Mouse (Mus musculus) layer of hippocampus, adult 11-12 months (tissue): ENCODE data around the gene Kxd1.
"Not testable (repeated sequence)": the region's sequence is repeated elsewhere in the genome, so short reads cannot be mapped to it uniquely, and the experiment has no call there.

Experiments
- DNase-seq: peaks from one replicate; pipeline ENCODE4 v3.0.0; 2022; ENCODE audit warnings: low spot score

The Kxd1 gene

DNA sequence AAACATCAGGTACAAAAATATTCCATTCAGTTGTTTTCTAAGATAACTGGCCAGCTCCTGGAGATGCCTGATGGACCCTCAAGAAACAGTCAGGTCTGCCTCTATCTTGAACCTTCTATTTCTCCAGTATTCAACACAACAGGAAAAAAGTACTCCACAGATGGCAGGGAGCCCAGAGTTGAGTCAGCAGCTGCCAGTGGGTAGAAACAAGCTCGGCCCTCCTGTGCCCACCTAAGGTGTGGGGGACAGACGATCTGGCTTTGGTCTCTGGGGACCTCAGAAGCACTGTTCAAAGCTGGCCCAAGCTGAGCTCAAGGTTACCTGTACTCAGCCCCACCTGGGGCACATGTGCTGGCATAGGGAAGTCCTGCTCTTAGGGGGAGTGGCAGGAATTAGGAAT is 14.3 kb downstream of the Kxd1 start:
- DNase-seq: no peak

GRCm38 (mm10) chr8:70512253-70512903 is 15.4 kb downstream of the Kxd1 start:
- no peak for DNase-seq

- DNase-seq: no peak
Observed at GRCm38 (mm10) chr8:70511770-70512169, 16.0 kb downstream of the Kxd1 start.

- not testable (repeated sequence) for DNase-seq
Observed at GRCm38 (mm10) chr8:70511174-70511573, 16.6 kb downstream of the Kxd1 start.

GRCm38 (mm10) chr8:70510228-70510915 is 17.4 kb downstream of the Kxd1 start, which contains the start of gene Uba52:
Uba52 (minus strand) TSS chr8:70510801.
- DNase-seq: peak; percentile 97

GRCm38 (mm10) chr8:70509281-70509952 is 18.3 kb downstream of the Kxd1 start:
- no peak for DNase-seq

GRCm38 (mm10) chr8:70507027-70507393 is 20.7 kb downstream of the Kxd1 start:
- DNase-seq: no peak

GRCm38 (mm10) chr8:70506328-70507026 is 21.3 kb downstream of the Kxd1 start, which contains the start of gene Rex1bd:
Rex1bd (minus strand) TSS chr8:70506752.
- peak; percentile 94 for DNase-seq

- DNase-seq: no peak
Observed at GRCm38 (mm10) chr8:70505698-70506327, 21.9 kb downstream of the Kxd1 start.

GRCm38 (mm10) chr8:70504851-70505250 is 22.9 kb downstream of the Kxd1 start:
- peak; percentile 80 for DNase-seq

DNA sequence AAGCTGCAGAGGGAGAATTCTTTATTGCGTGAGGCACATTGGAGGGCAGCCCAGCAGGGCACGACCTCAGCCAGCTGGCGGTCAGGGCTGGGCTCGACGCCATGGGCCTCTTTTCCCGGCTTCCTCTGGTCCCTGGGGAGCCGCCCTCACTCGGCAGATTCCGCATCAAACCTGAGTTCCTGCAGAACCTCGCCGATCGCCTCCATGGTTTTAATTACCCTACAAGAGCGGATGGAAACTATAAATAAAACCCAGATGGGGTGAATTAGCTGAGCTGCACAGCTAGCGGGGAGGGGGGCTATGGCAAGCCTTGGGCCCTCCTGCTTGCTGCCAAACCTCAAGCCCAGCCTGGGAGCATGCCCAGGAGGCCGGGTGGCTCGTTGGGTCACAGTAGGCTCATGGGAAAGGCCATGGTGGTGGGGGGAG is 23.5 kb downstream of the Kxd1 start:
- DNase-seq: peak; percentile 62

DNA sequence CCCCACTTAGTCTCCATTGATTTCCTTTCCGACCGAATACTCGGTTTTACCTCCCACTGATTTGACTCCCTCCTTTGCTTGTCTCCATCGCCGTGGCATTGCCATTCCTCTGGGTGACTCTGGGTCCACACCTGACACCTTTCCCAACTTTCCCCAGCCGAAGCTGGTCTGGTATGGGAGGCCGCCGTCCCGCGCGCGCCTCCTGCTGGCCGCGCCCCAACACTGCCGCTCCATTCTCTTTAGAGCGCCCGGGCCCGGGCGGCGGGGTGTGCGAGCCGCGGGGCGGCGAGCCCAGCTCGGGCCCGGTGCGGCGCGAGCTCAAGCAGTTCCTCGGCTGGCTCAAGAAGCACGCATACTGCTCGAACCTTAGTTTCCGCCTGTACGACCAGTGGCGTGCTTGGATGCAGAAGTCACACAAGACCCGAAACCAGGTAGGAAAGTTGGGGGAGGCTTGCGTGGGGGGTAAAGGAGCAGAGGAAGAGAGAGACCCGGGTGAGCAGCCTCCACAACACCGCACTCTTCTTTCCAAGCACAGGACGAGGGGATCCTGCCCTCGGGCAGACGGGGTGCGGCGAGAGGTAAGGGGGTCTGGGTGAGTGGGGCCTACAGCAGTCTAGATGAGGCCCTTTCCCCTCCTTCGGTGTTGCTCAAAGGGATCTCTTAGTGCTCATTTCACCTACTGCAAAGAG is 24.6 kb downstream of the Kxd1 start:
- peak; percentile 75 for DNase-seq

GRCm38 (mm10) chr8:70502540-70502939 is 25.2 kb downstream of the Kxd1 start:
- DNase-seq: no peak

- DNase-seq: no peak
Observed at GRCm38 (mm10) chr8:70501820-70502529, 25.8 kb downstream of the Kxd1 start.

GRCm38 (mm10) chr8:70500386-70501301 is 27.1 kb downstream of the Kxd1 start:
- DNase-seq: no peak

- DNase-seq: no peak
Observed at GRCm38 (mm10) chr8:70495771-70496062, 32.0 kb downstream of the Kxd1 start.

- DNase-seq: no peak
Observed at GRCm38 (mm10) chr8:70495001-70495770, 32.6 kb downstream of the Kxd1 start.

DNA sequence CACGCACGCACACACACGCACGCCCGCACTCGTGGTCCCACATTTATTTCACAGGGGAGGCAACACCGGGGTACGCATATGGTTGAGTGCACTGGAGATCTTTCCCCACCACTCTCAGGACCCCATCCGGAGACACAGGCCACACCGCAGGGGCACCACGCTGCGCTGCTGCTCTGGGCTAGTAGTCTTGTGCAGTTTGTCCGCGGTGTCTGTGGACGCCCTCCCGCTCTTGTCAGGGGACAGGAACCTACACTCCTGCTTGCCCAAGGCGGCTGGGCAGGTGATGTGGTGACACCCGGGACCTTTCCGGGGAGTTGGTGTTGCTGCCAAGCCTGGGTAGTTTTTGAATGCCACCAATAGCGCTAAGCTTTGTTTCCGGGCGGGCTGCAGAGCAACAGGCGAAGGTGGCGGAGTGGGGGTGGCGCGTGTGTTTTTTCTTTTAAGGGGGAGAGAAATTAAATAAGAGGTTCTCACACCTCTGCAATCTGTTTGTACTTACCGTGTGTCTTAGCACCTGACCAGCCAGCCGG is 33.3 kb downstream of the Kxd1 start:
- DNase-seq: no peak
